Mouse (Mus musculus) cortical plate, adult 2 months (tissue): Measurements from ENCODE around the gene Cfap77.

Experiments used
- CTCF ChIP-seq: fragments of 200-500 bp; IDR thresholded peaks from 2 replicates; pipeline ENCODE4 v1.5.1; 2011; ENCODE audit warnings: mild to moderate bottlenecking, control low read depth, low read length; ENCODE audit not compliant: insufficient read depth; ENCODE audit errors: extremely low read depth
- POLR2A ChIP-seq: fragments of 200-500 bp; IDR thresholded peaks from 2 replicates; pipeline ENCODE4 v1.6.1; 2011; ENCODE audit warnings: mild to moderate bottlenecking, low read length, control low read depth; ENCODE audit not compliant: insufficient read depth; ENCODE audit errors: extremely low read depth

GRCm38 (mm10) chr2:28945388-28945787 is 109.5 kb downstream of the Cfap77 start:
- TF ChIP-seq CTCF (no peak), POLR2A (no peak)
